In genomic region chr7:120778012-120778411, GRCm38 (mm10) we compare ENCODE assay signal across 27 mouse cellular contexts. TPM values are rescaled to one million over a fixed set of nuclear protein-coding genes. Genes with fewer than 3 reads are reported as not detected.
DNase-seq lines count a peak whose midpoint lies in the region; ATAC-seq and TF ChIP-seq lines count a peak whose summit lies in the region.
"Had no signal": no experiment of that assay in that cellular context is flagged by ENCODE, and none has a peak within 500 bp of the region (broad histone marks: within the 10 kb centered on the region; RNA-seq: fewer than 3 reads in every experiment).

No protein-coding gene starts in this region.

- H3K4me1 ChIP-seq in liver, embryonic 13.5 days (replicated peaks) = peaks cover 6% of the 10 kb centered on the region
- no peaks in the 10 kb centered on the region for H3K4me1 ChIP-seq in liver, postnatal 0 days (ENCODE audit: insufficient read depth)
- H3K4me1 ChIP-seq in kidney, embryonic 16.5 days (ENCODE audit: insufficient read depth, low read length) = no peaks in the 10 kb centered on the region
- H3K4me1 ChIP-seq: embryonic facial prominence, embryonic 15.5 days; heart, embryonic 10.5 days; hindbrain, embryonic 12.5 days had no signal

- H3K27ac ChIP-seq in liver, embryonic 13.5 days = no peak overlapping the region
- no peak overlapping the region for H3K27ac ChIP-seq in liver, postnatal 0 days (ENCODE audit: low read depth)
- H3K27ac ChIP-seq in kidney, embryonic 16.5 days (ENCODE audit: low read length) = no peak overlapping the region
- H3K27ac ChIP-seq: embryonic facial prominence, embryonic 15.5 days; gastrocnemius, adult 2 months; heart, embryonic 10.5 days; hindbrain, embryonic 12.5 days; hindbrain, postnatal 0 days had no signal

- TF ChIP-seq CTCF in liver, postnatal 0 days (IDR thresholded peaks at IDR 0.05; ENCODE audit: low read depth) = no peak

- H3K9ac ChIP-seq in liver, embryonic 13.5 days = no peak overlapping the region
- no peak overlapping the region for H3K9ac ChIP-seq in liver, postnatal 0 days (replicated peaks)
- no peak overlapping the region for H3K9ac ChIP-seq in kidney, embryonic 16.5 days (replicated peaks; ENCODE audit: low read length)
- H3K9ac ChIP-seq: embryonic facial prominence, embryonic 15.5 days; hindbrain, embryonic 12.5 days had no signal

- ATAC-seq in common myeloid progenitor, adult 5-6 weeks (replicated peaks; ENCODE audit: low read depth, poor library complexity, severe bottlenecking) = peak; percentile 56; the same call in 1 of the 2 replicates
- ATAC-seq in liver, embryonic 13.5 days (ENCODE audit: low read depth) = peak; percentile 81
- peak; percentile 47; the same call in 1 of the 2 replicates for ATAC-seq in liver, postnatal 0 days
- ATAC-seq in kidney, embryonic 16.5 days (ENCODE audit: low FRiP score, low TSS enrichment) = no peak
- ATAC-seq in megakaryocyte, adult 5-6 weeks (ENCODE audit: poor library complexity, severe bottlenecking) = no peak
- ATAC-seq: activated CD4-positive, CD25-positive, alpha-beta regulatory T cell, adult 4 months; forebrain, embryonic 14.5 days; hindbrain, postnatal 0 days; Patski had no signal

- H3K36me3 ChIP-seq in liver, embryonic 13.5 days = no peaks in the 10 kb centered on the region
- no peaks in the 10 kb centered on the region for H3K36me3 ChIP-seq in liver, postnatal 0 days (replicated peaks; ENCODE audit: insufficient read depth, low read length)
- no peaks in the 10 kb centered on the region for H3K36me3 ChIP-seq in kidney, embryonic 16.5 days (ENCODE audit: insufficient read depth, low read length)
- H3K36me3 ChIP-seq: embryonic facial prominence, embryonic 15.5 days; heart, embryonic 10.5 days; hindbrain, embryonic 12.5 days had no signal

- H3K4me3 ChIP-seq in liver, embryonic 13.5 days (replicated peaks) = no peak overlapping the region
- no peak overlapping the region for H3K4me3 ChIP-seq in liver, postnatal 0 days (ENCODE audit: low read depth, low read length)
- no peak overlapping the region for H3K4me3 ChIP-seq in kidney, embryonic 16.5 days (ENCODE audit: low read length)
- H3K4me3 ChIP-seq: embryonic facial prominence, embryonic 15.5 days; gastrocnemius, adult 2 months; heart, embryonic 10.5 days; hindbrain, embryonic 12.5 days had no signal

- H3K4me2 ChIP-seq in liver, embryonic 13.5 days = no peak overlapping the region
- H3K4me2 ChIP-seq in liver, postnatal 0 days (ENCODE audit: low read depth, low read length) = no peak overlapping the region
- no peak overlapping the region for H3K4me2 ChIP-seq in kidney, embryonic 16.5 days (replicated peaks; ENCODE audit: low read depth, low read length)
- H3K4me2 ChIP-seq: embryonic facial prominence, embryonic 15.5 days; hindbrain, embryonic 12.5 days had no signal

- peak; percentile 30; the same call in 1 of the 2 replicates for TF ChIP-seq EP300 in liver, postnatal 0 days (IDR thresholded peaks at IDR 0.05; ENCODE audit: low read depth)

- peak; percentile 24 for DNase-seq in c-Kit-positive CD71-positive TER-119-negative erythroid progenitor cells, embryonic 14.5 days (ENCODE audit: low read depth)
- no peak for DNase-seq in liver, embryonic 13.5 days
- DNase-seq in liver, postnatal 0 days = no peak
- DNase-seq in kidney, postnatal 36 days = no peak
- DNase-seq: adrenal gland, postnatal 14 days; cerebellum, adult 2 months; cerebellum, postnatal 10 days; embryo, embryonic 11 days; gastrocnemius, adult 2 months; gastrocnemius, postnatal 36 days; heart, adult 11 months; heart, postnatal 10 days; heart, postnatal 4 days had no signal

- H3K27me3 ChIP-seq in liver, embryonic 13.5 days = no peaks in the 10 kb centered on the region
- H3K27me3 ChIP-seq in liver, postnatal 0 days (ENCODE audit: insufficient read depth, low read length) = no peaks in the 10 kb centered on the region
- H3K27me3 ChIP-seq in kidney, embryonic 16.5 days (ENCODE audit: insufficient read depth, low read length) = no peaks in the 10 kb centered on the region
- H3K27me3 ChIP-seq: embryonic facial prominence, embryonic 15.5 days; hindbrain, embryonic 12.5 days had no signal

- 11% methylated on average over 2 of the region's 2 CpGs for WGBS in liver, embryonic 13.5 days (ENCODE audit: insufficient replicate concordance)
- 33% methylated on average over 2 of the region's 2 CpGs for WGBS in liver, postnatal 0 days (ENCODE audit: insufficient replicate concordance)
- 55% methylated on average over 2 of the region's 2 CpGs for WGBS in kidney, embryonic 16.5 days

- no peaks in the 10 kb centered on the region for H3K9me3 ChIP-seq in liver, embryonic 13.5 days (replicated peaks)
- no peaks in the 10 kb centered on the region for H3K9me3 ChIP-seq in liver, postnatal 0 days (ENCODE audit: low read length)
- H3K9me3 ChIP-seq in kidney, embryonic 16.5 days (ENCODE audit: low read length) = no peaks in the 10 kb centered on the region
- H3K9me3 ChIP-seq: embryonic facial prominence, embryonic 15.5 days; heart, embryonic 10.5 days; hindbrain, embryonic 12.5 days had no signal

RNA-seq across cellular contexts. Expression of gene Gm5737, which starts 34.2 kb away (rescaled TPM):
- not detected in 2 replicates for total RNA-seq in common myeloid progenitor, adult 5-6 weeks (2017)
- not detected in 2 replicates for polyA plus RNA-seq in liver, embryonic 13.5 days (2015; fragmentation: Nextera tagmentation; extraction: Ambion mirVana)
- not detected in 2 replicates for polyA plus RNA-seq in liver, postnatal 0 days (2015; fragmentation: Nextera tagmentation; extraction: Ambion mirVana)
- not detected in 2 replicates for polyA plus RNA-seq in kidney, embryonic 16.5 days (2015; fragmentation: Nextera tagmentation; extraction: Ambion mirVana)
- not detected in 2 replicates for total RNA-seq in megakaryocyte, adult 5-6 weeks (2015)
- not detected in 2 replicates for total RNA-seq in megakaryocyte, adult 5-6 weeks (2017)
- total RNA-seq: adrenal gland, adult 18-20 months; CH12.LX; heart, postnatal 10 days; heart, postnatal 4 days had no signal
- polyA plus RNA-seq: activated CD4-positive, CD25-positive, alpha-beta regulatory T cell, adult 4 months; embryonic facial prominence, embryonic 11.5 days; embryonic facial prominence, embryonic 15.5 days; forebrain, embryonic 14.5 days; heart, embryonic 10.5 days; heart, embryonic 14.5 days; hindbrain, embryonic 12.5 days; Patski had no signal

RNA-seq across cellular contexts. Expression of gene Vwa3a, which starts 38.9 kb away (rescaled TPM):
- total RNA-seq in common myeloid progenitor, adult 5-6 weeks (2017) = 0.15 TPM in 1 of 2 replicates, not detected in the other
- polyA plus RNA-seq in liver, embryonic 13.5 days (2015; fragmentation: Nextera tagmentation; extraction: Ambion mirVana) = 0.02 and 0.03 TPM in 2 replicates
- polyA plus RNA-seq in liver, postnatal 0 days (2015; fragmentation: Nextera tagmentation; extraction: Ambion mirVana) = 0.04 and 0.12 TPM in 2 replicates
- polyA plus RNA-seq in kidney, embryonic 16.5 days (2015; fragmentation: Nextera tagmentation; extraction: Ambion mirVana) = 0.11 and 0.19 TPM in 2 replicates
- total RNA-seq in megakaryocyte, adult 5-6 weeks (2015) = 0.11 TPM in 1 of 2 replicates, not detected in the other
- not detected in 2 replicates for total RNA-seq in megakaryocyte, adult 5-6 weeks (2017)
- total RNA-seq: CH12.LX had no signal
- polyA plus RNA-seq: activated CD4-positive, CD25-positive, alpha-beta regulatory T cell, adult 4 months had no signal

Comparison
In these comparisons a context has a peak if more than half of its experiments do, and no peak if none do; other contexts are left out.
1. ATAC-seq: peak in common myeloid progenitor, adult 5-6 weeks (single experiment), liver, embryonic 13.5 days (single experiment) and liver, postnatal 0 days (single experiment); none in kidney, embryonic 16.5 days (single experiment) and megakaryocyte, adult 5-6 weeks (single experiment).